Mouse (Mus musculus): ENCODE measurements around the gene Mroh2a. TPM values are rescaled to one million over a fixed set of nuclear protein-coding genes. Genes with fewer than 3 reads are reported as not detected.

Gene Mroh2a
- 0.80 and 1.6 TPM in 2 replicates for polyA plus RNA-seq (2016; fragmentation: Nextera tagmentation; extraction: Ambion mirVana)

GRCm38 (mm10) chr1:88226670-88227379 lies at the start of gene Mroh2a:
TSS of gene Mroh2a (plus strand) at chr1:88226986.
- Histone ChIP-seq H3K36me3 (no peaks in the 10 kb centered on the region), H3K27ac (no peak within 1 kb of the TSS), H3K4me1 (no peaks in the 10 kb centered on the region), H3K4me3 (no peak within 1 kb of the TSS), H3K9ac (no peak within 1 kb of the TSS), H3K4me2 (replicated peaks) (no peak within 1 kb of the TSS), H3K9me3 (peaks cover 64% of the 10 kb centered on the region), H3K27me3 (no peaks in the 10 kb centered on the region)
- ATAC-seq (ENCODE audit: insufficient number of reproducible peaks, insufficient read depth, low FRiP score, low TSS enrichment) = no peak
- WGBS = 54% methylated on average over 5 of the region's 5 CpGs

GRCm38 (mm10) chr1:88179657-88180056 lies 47.1 kb upstream of the Mroh2a start:
- H3K4me3 ChIP-seq = no peak overlapping the region
- WGBS = 92% methylated on average over 1 of the region's 1 CpGs
- H3K36me3 ChIP-seq = no peaks in the 10 kb centered on the region
- no peak overlapping the region for H3K27ac ChIP-seq
- H3K9me3 ChIP-seq = peaks cover 6% of the 10 kb centered on the region; the same call in 1 of the 2 replicates
- ATAC-seq (ENCODE audit: insufficient number of reproducible peaks, insufficient read depth, low FRiP score, low TSS enrichment) = no peak
- no peaks in the 10 kb centered on the region for H3K27me3 ChIP-seq
- H3K4me1 ChIP-seq = no peaks in the 10 kb centered on the region
- no peak overlapping the region for H3K4me2 ChIP-seq (replicated peaks)
- no peak overlapping the region for H3K9ac ChIP-seq

- WGBS = 87% methylated on average over 5 of the region's 5 CpGs
- no peaks in the 10 kb centered on the region for H3K36me3 ChIP-seq
- H3K9ac ChIP-seq = no peak overlapping the region
- no peaks in the 10 kb centered on the region for H3K4me1 ChIP-seq
- H3K4me3 ChIP-seq = no peak overlapping the region
- H3K27ac ChIP-seq = no peak overlapping the region
- no peak overlapping the region for H3K4me2 ChIP-seq (replicated peaks)
- ATAC-seq (ENCODE audit: insufficient number of reproducible peaks, insufficient read depth, low FRiP score, low TSS enrichment) = no peak
- H3K9me3 ChIP-seq = no peaks in the 10 kb centered on the region
- no peaks in the 10 kb centered on the region for H3K27me3 ChIP-seq
Observed at GRCm38 (mm10) chr1:88186325-88186935, 40.4 kb upstream of the Mroh2a start.

GRCm38 (mm10) chr1:88192136-88192535 lies 34.6 kb upstream of the Mroh2a start:
- Histone ChIP-seq H3K4me3 (no peak overlapping the region), H3K27me3 (no peaks in the 10 kb centered on the region), H3K36me3 (no peaks in the 10 kb centered on the region), H3K27ac (no peak overlapping the region), H3K9ac (no peak overlapping the region), H3K9me3 (no peaks in the 10 kb centered on the region), H3K4me1 (no peaks in the 10 kb centered on the region), H3K4me2 (replicated peaks) (no peak overlapping the region)
- 68% methylated on average over 3 of the region's 3 CpGs for WGBS
- no peak for ATAC-seq (ENCODE audit: insufficient number of reproducible peaks, insufficient read depth, low FRiP score, low TSS enrichment)

GRCm38 (mm10) chr1:88195687-88196086 lies 31.1 kb upstream of the Mroh2a start:
- Histone ChIP-seq H3K9ac (no peak overlapping the region), H3K36me3 (no peaks in the 10 kb centered on the region), H3K27me3 (no peaks in the 10 kb centered on the region), H3K27ac (no peak overlapping the region), H3K9me3 (no peaks in the 10 kb centered on the region), H3K4me3 (no peak overlapping the region), H3K4me2 (replicated peaks) (no peak overlapping the region), H3K4me1 (no peaks in the 10 kb centered on the region)
- WGBS = 94% methylated on average over 1 of the region's 1 CpGs
- ATAC-seq (ENCODE audit: insufficient number of reproducible peaks, insufficient read depth, low FRiP score, low TSS enrichment) = no peak

GRCm38 (mm10) chr1:88197443-88197842 lies 29.3 kb upstream of the Mroh2a start:
- ATAC-seq (ENCODE audit: insufficient number of reproducible peaks, insufficient read depth, low FRiP score, low TSS enrichment) = no peak
- Histone ChIP-seq H3K4me3 (no peak overlapping the region), H3K9me3 (no peaks in the 10 kb centered on the region), H3K36me3 (no peaks in the 10 kb centered on the region), H3K9ac (no peak overlapping the region), H3K27me3 (no peaks in the 10 kb centered on the region), H3K4me1 (no peaks in the 10 kb centered on the region), H3K4me2 (replicated peaks) (no peak overlapping the region), H3K27ac (no peak overlapping the region)
- WGBS = 81% methylated on average over 3 of the region's 3 CpGs

- Histone ChIP-seq H3K9me3 (peaks cover 11% of the 10 kb centered on the region; the same call in 1 of the 2 replicates), H3K27ac (no peak overlapping the region), H3K4me1 (peaks cover 2% of the 10 kb centered on the region; the same call in 1 of the 2 replicates), H3K4me2 (replicated peaks) (no peak overlapping the region), H3K36me3 (no peaks in the 10 kb centered on the region), H3K4me3 (no peak overlapping the region), H3K9ac (no peak overlapping the region), H3K27me3 (no peaks in the 10 kb centered on the region)
- WGBS = 74% methylated on average over 2 of the region's 2 CpGs
- no peak for ATAC-seq (ENCODE audit: insufficient number of reproducible peaks, insufficient read depth, low FRiP score, low TSS enrichment)
Observed at GRCm38 (mm10) chr1:88199996-88200395, 26.8 kb upstream of the Mroh2a start.

GRCm38 (mm10) chr1:88200456-88200855 lies 26.3 kb upstream of the Mroh2a start, which contains the start of gene Ugt1a2:
TSS of gene Ugt1a2 (plus strand) at chr1:88200601.
- H3K9ac ChIP-seq = no peak within 1 kb of the TSS
- H3K27ac ChIP-seq = no peak within 1 kb of the TSS
- ATAC-seq (ENCODE audit: insufficient number of reproducible peaks, insufficient read depth, low FRiP score, low TSS enrichment) = no peak
- no peak within 1 kb of the TSS for H3K4me3 ChIP-seq
- H3K4me1 ChIP-seq = peaks cover 6% of the 10 kb centered on the region
- peaks cover 12% of the 10 kb centered on the region; the same call in 1 of the 2 replicates for H3K9me3 ChIP-seq
- WGBS = 74% methylated on average over 7 of the region's 7 CpGs
- H3K4me2 ChIP-seq (replicated peaks) = no peak within 1 kb of the TSS
- H3K27me3 ChIP-seq = no peaks in the 10 kb centered on the region
- H3K36me3 ChIP-seq = no peaks in the 10 kb centered on the region

GRCm38 (mm10) chr1:88205294-88205922 lies 21.4 kb upstream of the Mroh2a start, which contains the start of gene Dnajb3:
TSS of gene Dnajb3 (minus strand) at chr1:88205782.
- H3K36me3 ChIP-seq = no peaks in the 10 kb centered on the region
- peaks cover 6% of the 10 kb centered on the region for H3K4me1 ChIP-seq
- peaks cover 12% of the 10 kb centered on the region; the same call in 1 of the 2 replicates for H3K9me3 ChIP-seq
- H3K27ac ChIP-seq = no peak within 1 kb of the TSS
- H3K27me3 ChIP-seq = no peaks in the 10 kb centered on the region
- peak within 1 kb of the TSS; percentile 73 for H3K4me2 ChIP-seq (replicated peaks)
- 5% methylated on average over 62 of the region's 62 CpGs for WGBS
- H3K4me3 ChIP-seq = peak within 1 kb of the TSS; percentile 46
- ATAC-seq (ENCODE audit: insufficient number of reproducible peaks, insufficient read depth, low FRiP score, low TSS enrichment) = peak; percentile 95
- peak within 1 kb of the TSS; percentile 44 for H3K9ac ChIP-seq

- Histone ChIP-seq H3K4me2 (replicated peaks) (no peak overlapping the region), H3K36me3 (no peaks in the 10 kb centered on the region), H3K9ac (no peak overlapping the region), H3K4me1 (peaks cover 6% of the 10 kb centered on the region), H3K27me3 (no peaks in the 10 kb centered on the region), H3K27ac (no peak overlapping the region), H3K9me3 (peaks cover 19% of the 10 kb centered on the region), H3K4me3 (no peak overlapping the region)
- WGBS = 81% methylated on average over 2 of the region's 2 CpGs
- ATAC-seq (ENCODE audit: insufficient number of reproducible peaks, insufficient read depth, low FRiP score, low TSS enrichment) = no peak
Observed at GRCm38 (mm10) chr1:88206843-88207479, 19.8 kb upstream of the Mroh2a start.

GRCm38 (mm10) chr1:88211812-88212211 lies 15.0 kb upstream of the Mroh2a start, which contains the start of gene Ugt1a1:
TSS of gene Ugt1a1 (plus strand) at chr1:88211959.
- Histone ChIP-seq H3K27ac (no peak within 1 kb of the TSS), H3K4me3 (no peak within 1 kb of the TSS), H3K4me1 (no peaks in the 10 kb centered on the region), H3K4me2 (replicated peaks) (no peak within 1 kb of the TSS), H3K27me3 (no peaks in the 10 kb centered on the region), H3K9ac (no peak within 1 kb of the TSS), H3K36me3 (no peaks in the 10 kb centered on the region), H3K9me3 (peaks cover 51% of the 10 kb centered on the region)
- peak; percentile 1; the same call in 1 of the 2 replicates for ATAC-seq (ENCODE audit: insufficient number of reproducible peaks, insufficient read depth, low FRiP score, low TSS enrichment)
- WGBS = 67% methylated on average over 8 of the region's 8 CpGs

Data from embryonic facial prominence, embryonic 12.5 days (tissue).